Mouse (Mus musculus) CH12.LX (cell line): Measurements from ENCODE around the gene Ush2a.

ENCODE experiments used
- BHLHE40 ChIP-seq: IDR thresholded peaks from 2 replicates; pipeline ENCODE4 v1.6.1; 2011; ENCODE audit warnings: mild to moderate bottlenecking, low read depth, low read length, improper control_type of control experiment
- CTCF ChIP-seq, 2 experiments: IDR thresholded peaks in 1 of 2; conservative IDR thresholded peaks in 1 of 2; 2 replicates each; pipeline ENCODE4 v1.5.1; 2011 to 2012; ENCODE audit warnings: low read depth in 2 of 2, low read length in 2 of 2, improper control_type of control experiment in 1 of 2, inconsistent platforms in 1 of 2, mild to moderate bottlenecking in 1 of 2, moderate library complexity in 1 of 2
- E2F4 ChIP-seq: IDR thresholded peaks from 2 replicates; pipeline ENCODE4 v1.6.1; 2011; ENCODE audit warnings: low read depth, low read length, improper control_type of control experiment; ENCODE audit not compliant: insufficient replicate concordance
- EP300 ChIP-seq: IDR thresholded peaks from 2 replicates; pipeline ENCODE4 v1.6.1; 2011; ENCODE audit warnings: low read length, improper control_type of control experiment
- KAT2A ChIP-seq: IDR thresholded peaks from 2 replicates; pipeline ENCODE4 v1.6.1; 2012; ENCODE audit warnings: low read length, improper control_type of control experiment, inconsistent platforms; ENCODE audit not compliant: insufficient replicate concordance
- MEF2A ChIP-seq: IDR thresholded peaks from 2 replicates; pipeline ENCODE4 v1.6.1; 2014; ENCODE audit warnings: low read depth, mild to moderate bottlenecking, inconsistent platforms, low read length, improper control_type of control experiment, borderline replicate concordance
- MYC ChIP-seq: IDR thresholded peaks from 2 replicates; pipeline ENCODE4 v1.6.1; 2011; ENCODE audit warnings: low read depth, mild to moderate bottlenecking, improper control_type of control experiment, low read length
- PAX5 ChIP-seq: IDR thresholded peaks from 2 replicates; pipeline ENCODE4 v1.6.1; 2012; ENCODE audit warnings: low read length, inconsistent platforms, mixed read lengths
- POLR2A ChIP-seq: IDR thresholded peaks from 2 replicates; pipeline ENCODE4 v1.6.1; 2011; ENCODE audit warnings: low read depth, mild to moderate bottlenecking, improper control_type of control experiment, low read length
- POLR2AphosphoS2 ChIP-seq: IDR thresholded peaks from 2 replicates; pipeline ENCODE4 v1.6.1; 2011; ENCODE audit warnings: low read depth, low read length, improper control_type of control experiment
- RCOR1 ChIP-seq: conservative IDR thresholded peaks from 2 replicates; pipeline ENCODE4 v1.6.1; 2012; ENCODE audit warnings: low read depth, mild to moderate bottlenecking, inconsistent platforms, low read length, improper control_type of control experiment
- ZC3H11A ChIP-seq: IDR thresholded peaks from 2 replicates; pipeline ENCODE4 v1.6.1; 2012; ENCODE audit warnings: low read depth, mild to moderate bottlenecking, inconsistent platforms, low read length, improper control_type of control experiment
- ZMIZ1 ChIP-seq: IDR thresholded peaks from 2 replicates; pipeline ENCODE4 v1.6.1; 2012; ENCODE audit warnings: low read depth, mild to moderate bottlenecking, inconsistent platforms, low read length, improper control_type of control experiment
- ZNF384 ChIP-seq: IDR thresholded peaks from 2 replicates; pipeline ENCODE4 v1.6.1; 2012; ENCODE audit warnings: low read depth, low read length, improper control_type of control experiment, inconsistent platforms

DNA sequence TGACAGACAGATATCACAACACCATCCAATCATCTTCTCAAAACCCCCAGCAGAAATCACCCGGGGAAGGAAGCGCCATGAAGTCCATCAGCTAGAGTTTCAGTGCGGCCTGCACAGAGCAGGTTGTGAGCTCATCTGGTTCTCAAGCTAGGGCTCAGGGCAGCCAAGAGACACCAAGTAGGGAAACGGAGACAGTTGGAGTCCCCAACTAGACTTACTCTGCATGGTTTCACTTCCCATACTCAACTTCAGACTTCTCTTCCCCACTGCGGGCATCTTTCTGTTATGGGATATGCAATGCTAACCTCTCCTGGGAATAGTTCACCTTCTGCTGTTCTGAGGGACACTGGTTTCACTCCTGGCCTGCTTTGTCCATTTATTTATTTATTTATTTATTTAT, 277.8 kb downstream of the Ush2a start:
- TF ChIP-seq ZNF384 (no peak), ZC3H11A (no peak), CTCF (conservative IDR thresholded peaks at IDR 0.05 in 1 of 2, IDR thresholded peaks at IDR 0.05 in 1 of 2; ENCODE audit: low read depth in 2 of 2, low read length in 2 of 2) (no peak), POLR2A (no peak), MEF2A (no peak), RCOR1 (no peak), EP300 (no peak), BHLHE40 (no peak), ZMIZ1 (no peak), E2F4 (no peak), KAT2A (no peak), POLR2AphosphoS2 (no peak), PAX5 (no peak), MYC (no peak)
